12 mouse cellular contexts compared by ENCODE assay signal in the genomic region with DNA sequence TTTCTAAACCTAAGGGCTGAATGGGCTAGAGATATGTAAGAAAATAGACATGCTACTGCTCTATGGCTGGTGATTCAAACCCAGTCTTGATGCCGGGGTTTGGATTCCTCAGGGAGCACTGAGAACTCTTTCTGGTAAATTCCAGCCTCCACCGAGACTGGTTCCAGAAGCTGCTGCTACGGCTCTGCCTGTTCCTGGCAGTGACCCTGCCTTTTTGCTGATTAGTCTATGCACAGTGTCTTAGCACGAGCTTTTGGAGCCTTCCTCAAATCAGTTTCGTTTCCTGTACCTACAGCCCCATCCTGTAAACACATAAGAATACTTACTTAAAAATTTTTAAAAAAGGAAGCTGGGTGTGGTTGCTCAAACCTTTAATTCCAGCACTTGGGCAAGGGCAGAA.
A peak's percentile ranks its signal among the peaks of the same experiment; 100 is the strongest.
DNase-seq lines count a peak whose midpoint lies in the region.
"Had no signal": no experiment of that assay in that cellular context is flagged by ENCODE, and none has a peak within 500 bp of the region (broad histone marks: within the 10 kb centered on the region; RNA-seq: fewer than 3 reads in every experiment).

No protein-coding gene starts in this region.

- no peaks in the 10 kb centered on the region for H3K36me3 ChIP-seq in limb, embryonic 10.5 days
- H3K36me3 ChIP-seq: heart, embryonic 10.5 days had no signal

- no peaks in the 10 kb centered on the region for H3K9me3 ChIP-seq in limb, embryonic 10.5 days (replicated peaks)
- H3K9me3 ChIP-seq: heart, embryonic 10.5 days had no signal

- peak; percentile 11 to 14 for DNase-seq in heart, postnatal 14 days
- no peak for DNase-seq in heart, postnatal 25 days (ENCODE audit: low spot score)
- DNase-seq in lung, postnatal 25 days (ENCODE audit: low spot score), result peak; percentile 14
- DNase-seq in lung, postnatal 14 days, result no peak
- peak; percentile 33 for DNase-seq in skeletal muscle tissue, adult 2 months (ENCODE audit: low read depth, low spot score)
- DNase-seq in limb, embryonic 10.5 days (ENCODE audit: low spot score), result no peak
- DNase-seq: cerebellum, adult 9-10 months; right cerebral cortex, adult 18-20 months had no signal

- intact Hi-C loops in heart, postnatal 14 days (cut with DNase I), result no loop called here
- intact Hi-C loops in heart, postnatal 25 days (cut with DNase I), result no loop called here

- no peaks in the 10 kb centered on the region for H3K27me3 ChIP-seq in limb, embryonic 10.5 days (ENCODE audit: low read depth, poor library complexity, severe bottlenecking)

- 91% methylated on average over 5 of the region's 5 CpGs for WGBS in limb, embryonic 10.5 days

- H3K4me3 ChIP-seq in brown adipose tissue, adult 24 weeks (ENCODE audit: insufficient read depth, low read depth, low read length), result no peak overlapping the region
- H3K4me3 ChIP-seq in limb, embryonic 10.5 days, result no peak overlapping the region
- H3K4me3 ChIP-seq: erythroblast, embryonic 14.5 days; heart, embryonic 10.5 days had no signal

- H3K4me1 ChIP-seq in brown adipose tissue, adult 24 weeks (ENCODE audit: control insufficient read depth, insufficient read depth, insufficient read length, low read length), result no peaks in the 10 kb centered on the region
- peaks cover 14% of the 10 kb centered on the region; the same call in 1 of the 2 replicates for H3K4me1 ChIP-seq in limb, embryonic 10.5 days

- 0 out of 2 replicates have a peak overlapping the region, but pooled peaks have one; percentile 37 for H3K27ac ChIP-seq in brown adipose tissue, adult 24 weeks (replicated peaks; ENCODE audit: low read depth, low read length)
- H3K27ac ChIP-seq in limb, embryonic 10.5 days, result no peak overlapping the region
- H3K27ac ChIP-seq: heart, embryonic 10.5 days; liver, embryonic 14.5 days had no signal

Comparison
In these comparisons a context has a peak if more than half of its experiments do, and no peak if none do; other contexts are left out.
1. DNase-seq: peak in heart, postnatal 14 days (2 of 2), lung, postnatal 25 days (single experiment) and skeletal muscle tissue, adult 2 months (single experiment); none in heart, postnatal 25 days (single experiment), lung, postnatal 14 days (single experiment) and limb, embryonic 10.5 days (single experiment).